Mouse (Mus musculus) heart, postnatal 25 days (tissue): ENCODE measurements at regions not wholly inside any gene's neighbourhood (a gene's known extent, or its start where the extent isn't known, plus 50 kb on each side); places are given as distances from the start of the nearest gene placed in this dataset.
"Not testable (repeated sequence)": the region's sequence is repeated elsewhere in the genome, so short reads cannot be mapped to it uniquely, and the experiment has no call there.

ENCODE experiments used
- DNase-seq: peaks from one replicate; pipeline ENCODE4 v3.0.0; 2022; ENCODE audit warnings: low spot score
- intact Hi-C: fragments of 180-260 bp; cut with DNase I; formaldehyde crosslinking; loops from one replicate; pipeline ENCODE4 v1.15.1; 2025

DNA sequence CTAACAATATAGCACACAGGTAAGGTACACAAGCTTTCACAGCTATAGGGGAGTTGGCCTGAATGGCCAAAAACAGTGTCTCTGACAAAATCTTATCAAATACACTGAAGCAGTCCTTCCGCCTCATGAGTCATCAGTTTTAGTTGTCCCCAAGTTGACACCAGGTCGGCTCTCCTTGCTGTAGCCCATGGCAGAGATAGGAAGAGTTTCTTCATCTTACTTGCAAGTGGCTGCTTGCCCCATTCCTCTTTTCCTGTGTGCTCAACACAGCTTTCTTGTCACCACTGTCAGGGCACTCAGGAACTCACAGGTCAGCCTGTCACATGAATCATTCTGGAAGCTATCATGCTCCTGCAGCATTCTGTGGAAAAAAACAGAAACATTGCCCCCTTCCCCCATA, 77.1 kb downstream of the Olfr721-ps1 start:
- intact Hi-C loops, DNase-seq: not testable (repeated sequence)

DNA sequence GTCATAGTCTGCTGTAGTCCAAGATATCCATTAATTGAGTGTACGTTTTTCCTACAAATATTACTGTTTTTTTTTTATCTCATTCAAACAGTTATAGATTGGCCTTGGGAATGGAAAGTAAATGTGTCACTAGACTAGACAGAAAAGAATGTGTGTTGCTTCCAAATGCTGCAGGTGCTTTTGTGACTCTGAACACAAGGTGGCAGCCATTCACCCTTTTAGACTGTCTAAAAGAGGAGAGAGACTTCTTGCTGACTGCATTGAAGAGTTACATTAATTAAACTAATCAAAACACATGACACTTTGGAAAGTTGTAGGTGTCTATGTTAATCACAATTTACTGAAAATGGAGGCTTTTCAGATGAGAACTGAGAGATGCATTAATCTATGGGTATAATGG, 80.7 kb downstream of the Olfr721-ps1 start:
- no peak for DNase-seq
- intact Hi-C loops = loop anchor here (2.0 to 5.0 kb wide), 2 partner anchors 381 to 420 kb away; no protein-coding TSS in a partner anchor

DNA sequence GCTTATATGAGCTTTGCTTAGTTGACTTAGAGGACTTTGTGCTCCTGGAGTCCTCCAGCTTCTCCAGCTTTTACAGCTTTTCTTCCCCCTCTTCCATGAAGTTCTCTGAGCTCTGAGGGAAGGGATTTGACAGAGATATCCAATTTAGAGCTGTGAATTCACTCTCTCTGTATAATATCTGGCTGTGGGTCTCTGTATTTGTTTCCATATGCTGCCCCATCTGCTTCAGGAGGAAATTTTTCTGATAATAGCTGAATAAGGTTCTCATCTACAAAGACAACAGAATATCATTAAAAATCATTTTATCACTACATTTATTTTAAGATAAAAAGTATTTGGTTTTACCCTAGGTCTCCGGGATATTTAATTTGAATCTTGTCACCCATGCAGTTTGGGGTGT, 85.3 kb downstream of the Olfr721-ps1 start:
- intact Hi-C loops = no loop called here

DNA sequence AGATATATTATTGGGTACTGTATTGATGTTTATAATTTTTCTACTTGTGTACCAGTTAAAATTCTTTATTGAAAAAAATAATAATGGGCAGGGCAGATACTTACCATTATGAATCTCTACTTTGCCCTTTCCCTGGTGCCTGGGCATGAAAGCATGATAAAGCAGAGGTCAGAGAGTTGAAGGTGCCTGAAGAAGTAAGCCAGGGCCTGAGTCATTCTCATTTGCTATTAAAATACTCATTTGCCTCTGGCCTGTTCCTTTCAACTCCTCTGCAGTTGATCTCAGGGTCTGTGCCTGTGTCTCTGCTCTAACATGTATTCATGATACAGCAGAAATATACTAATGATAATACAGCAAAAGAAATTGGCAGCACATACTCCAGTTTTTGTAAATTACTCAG, 89.4 kb downstream of the Olfr721-ps1 start:
- no peak for DNase-seq
- intact Hi-C loops = no loop called here

More for the DNA sequence above, 85.3 kb downstream of the Olfr721-ps1 start:
- DNase-seq = no peak

DNA sequence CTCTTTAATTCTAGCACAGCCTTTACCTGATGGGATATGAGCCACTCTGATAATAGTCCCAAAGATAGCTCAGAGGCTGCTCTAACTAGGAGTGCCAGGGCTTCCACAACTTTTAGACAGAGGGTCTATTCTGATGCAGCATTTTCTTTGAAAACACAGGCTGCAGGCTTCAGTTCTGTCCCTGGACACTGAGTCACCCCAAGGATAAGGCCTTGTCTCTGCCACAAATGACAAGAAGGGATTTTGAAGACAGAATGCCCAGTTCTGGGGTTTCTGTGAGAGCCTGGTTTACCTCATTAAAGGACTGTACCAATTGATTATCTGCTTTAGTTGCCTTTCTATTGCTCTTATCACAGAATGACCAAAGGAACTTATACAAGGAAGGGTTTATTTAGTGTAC, 90.9 kb downstream of the Olfr721-ps1 start:
- no peak for DNase-seq
- intact Hi-C loops = no loop called here

DNA sequence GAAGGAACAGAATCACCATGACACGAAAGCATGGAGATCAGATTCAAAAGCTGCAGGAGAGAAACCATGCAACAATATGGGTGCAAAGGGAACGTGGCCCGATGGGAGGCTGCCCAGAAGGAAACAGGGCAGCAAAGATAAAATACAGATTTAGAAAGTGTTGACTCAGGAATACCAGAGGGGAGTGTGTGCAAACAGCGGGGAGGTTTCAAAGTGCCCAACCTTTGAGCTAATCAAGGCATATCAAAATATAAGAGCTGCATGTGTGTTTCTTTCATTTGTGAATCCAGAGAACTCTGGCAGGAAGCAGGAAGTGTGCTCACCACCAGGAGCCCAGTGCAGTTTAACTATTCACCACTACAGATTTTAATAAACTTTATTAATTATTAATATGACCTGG, 110.8 kb downstream of the Olfr721-ps1 start:
- no peak for DNase-seq
- intact Hi-C loops = no loop called here

DNA sequence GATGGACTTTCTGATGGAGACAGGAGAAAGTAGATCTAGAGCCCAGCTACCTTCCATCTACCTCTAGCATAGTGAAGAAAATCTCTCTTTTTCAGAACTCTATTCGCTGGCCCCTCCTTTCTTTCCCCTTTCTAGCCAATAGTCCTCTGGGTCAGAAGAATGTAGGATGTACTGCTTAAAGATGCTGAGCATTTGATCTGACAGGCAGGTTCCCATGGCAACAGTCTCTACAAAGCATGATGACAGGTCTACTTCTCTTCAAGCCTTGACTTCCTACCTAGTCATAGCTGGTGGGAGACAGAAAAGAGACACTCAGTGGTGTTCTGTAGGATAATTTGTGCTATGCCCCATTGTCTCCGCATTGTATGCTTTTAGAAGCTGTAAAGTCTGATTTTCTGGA, 112.0 kb downstream of the Olfr721-ps1 start:
- DNase-seq = no peak
- intact Hi-C loops = no loop called here

DNA sequence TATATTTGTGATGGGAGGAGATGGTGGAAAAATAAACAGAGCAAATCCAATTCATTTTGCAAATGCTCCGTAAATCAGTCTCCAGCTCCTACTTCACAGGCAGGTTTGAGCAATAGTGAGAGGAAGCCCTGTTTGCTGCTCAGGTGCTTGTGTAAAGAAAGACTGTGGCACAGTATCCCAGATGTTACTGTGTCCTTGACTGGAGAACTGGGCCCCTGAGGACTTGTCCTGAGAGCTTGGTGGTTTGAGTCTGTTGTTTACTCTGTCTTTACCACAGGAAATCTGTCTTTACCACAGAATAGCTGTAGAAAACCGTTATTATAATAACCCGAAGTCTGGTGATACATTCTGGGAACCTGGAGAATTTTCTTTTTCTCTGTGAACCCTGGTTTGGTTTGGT, 112.4 kb downstream of the Olfr721-ps1 start:
- intact Hi-C loops = no loop called here
- no peak for DNase-seq

DNA sequence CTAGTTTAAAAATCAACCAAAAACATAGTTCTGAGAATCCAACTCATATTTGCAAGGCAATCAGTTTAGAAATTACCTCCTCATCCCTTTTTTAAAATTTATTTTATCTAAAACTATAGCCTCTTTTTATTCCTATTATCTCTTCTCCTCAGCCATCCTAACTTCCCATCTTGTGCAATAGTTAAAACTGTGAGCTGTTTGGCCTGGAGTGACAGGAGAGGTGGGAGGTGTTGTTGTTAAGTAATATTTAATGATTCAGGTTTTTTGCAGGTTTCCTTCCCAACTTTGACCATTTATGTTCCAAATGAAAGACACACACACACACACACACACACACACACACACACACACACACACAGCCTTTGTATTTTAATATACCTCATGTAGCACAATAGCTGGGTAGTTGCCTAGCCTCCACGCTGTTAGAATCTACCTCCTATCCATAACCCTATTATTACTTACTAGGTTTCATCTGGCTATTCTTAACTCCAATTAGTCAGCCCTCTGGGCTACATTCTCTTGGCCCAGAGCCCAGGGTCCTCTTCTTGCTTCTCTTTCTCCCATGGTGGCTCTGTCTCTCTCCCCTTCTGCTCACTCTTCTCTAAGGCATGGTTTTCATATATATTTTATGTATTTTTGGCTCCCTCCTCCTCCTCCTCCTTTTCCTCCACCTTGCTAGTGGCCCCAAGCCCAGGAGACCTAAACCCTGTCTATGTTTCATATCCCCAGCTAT, 113.5 kb downstream of the Olfr721-ps1 start:
- DNase-seq = no peak
- intact Hi-C loops = no loop called here

DNA sequence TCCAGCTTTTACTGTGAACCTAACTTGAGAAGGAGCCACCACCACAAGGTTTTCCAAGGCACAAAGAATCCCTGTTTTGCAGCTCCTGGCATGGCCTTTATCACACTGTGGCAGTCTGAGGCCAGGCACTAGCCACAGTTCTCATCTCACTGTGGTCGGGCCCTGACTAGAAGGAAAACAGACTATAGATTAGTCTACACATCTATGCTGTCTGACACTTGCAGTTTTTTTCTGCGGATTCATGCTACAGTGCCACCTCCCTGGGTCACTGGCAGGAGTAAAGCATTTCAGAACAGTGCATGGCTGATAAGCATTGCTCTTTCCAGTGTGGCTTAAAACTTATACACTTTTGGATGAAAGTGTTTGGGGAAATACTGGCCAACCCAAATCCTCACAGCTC, 114.3 kb downstream of the Olfr721-ps1 start:
- DNase-seq = no peak
- intact Hi-C loops = no loop called here

DNA sequence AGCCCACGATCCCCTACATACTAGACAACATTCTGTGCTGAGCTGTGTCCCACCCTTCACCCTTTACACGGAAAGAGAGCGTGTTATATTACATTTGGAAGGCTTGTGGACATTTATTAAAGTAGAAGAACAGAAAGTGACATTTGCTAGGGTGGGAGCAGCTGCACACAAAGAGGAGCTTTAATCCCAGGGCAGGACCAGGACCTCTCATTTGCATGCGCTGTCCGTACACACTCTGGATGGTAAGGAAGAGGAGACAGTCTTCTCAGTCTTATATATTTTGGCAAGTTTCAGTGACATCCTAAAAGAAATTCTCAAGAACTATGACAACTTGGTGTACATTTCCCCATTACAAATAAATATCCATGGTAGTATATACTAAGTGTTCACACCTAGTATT, 114.8 kb downstream of the Olfr721-ps1 start:
- DNase-seq = no peak
- intact Hi-C loops = no loop called here

DNA sequence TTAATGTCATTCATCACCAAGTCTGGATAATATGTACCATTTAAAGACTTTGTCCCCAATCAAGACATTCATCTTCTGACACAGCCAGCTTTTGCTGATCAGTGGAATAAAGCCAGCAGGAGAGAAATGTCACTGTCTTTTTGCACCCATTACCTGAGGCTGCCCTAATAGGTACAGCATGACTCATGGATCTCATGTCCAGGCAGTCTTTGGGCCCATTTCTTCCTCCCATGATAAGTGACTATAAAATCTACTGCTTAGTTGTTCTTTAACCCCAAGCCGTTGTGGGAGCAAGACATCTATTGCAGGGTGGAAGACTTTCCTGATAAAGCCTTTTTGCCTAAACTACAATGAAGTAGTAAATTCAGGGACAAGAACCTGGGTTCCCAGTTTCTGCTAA, 116.9 kb downstream of the Olfr721-ps1 start:
- no peak for DNase-seq
- intact Hi-C loops = no loop called here

DNA sequence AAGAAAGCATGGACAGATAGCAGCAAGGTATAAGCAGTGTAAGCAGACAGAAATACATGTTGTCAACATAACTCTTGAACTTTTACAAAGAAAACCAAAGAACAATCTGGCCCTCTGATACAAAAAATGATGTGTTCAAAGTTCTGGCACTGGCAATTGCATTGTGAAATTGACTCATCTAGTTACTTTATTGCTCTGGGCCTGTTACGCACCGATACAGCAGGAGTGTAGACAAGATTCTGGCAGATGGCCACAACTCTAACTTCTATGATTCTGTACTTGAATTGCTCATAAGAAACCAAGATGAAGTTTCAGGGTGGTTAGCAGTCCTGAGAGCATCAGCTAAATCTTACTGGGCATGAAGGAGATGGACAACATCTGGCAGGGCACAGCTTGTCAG, 117.7 kb downstream of the Olfr721-ps1 start:
- intact Hi-C loops = no loop called here

DNA sequence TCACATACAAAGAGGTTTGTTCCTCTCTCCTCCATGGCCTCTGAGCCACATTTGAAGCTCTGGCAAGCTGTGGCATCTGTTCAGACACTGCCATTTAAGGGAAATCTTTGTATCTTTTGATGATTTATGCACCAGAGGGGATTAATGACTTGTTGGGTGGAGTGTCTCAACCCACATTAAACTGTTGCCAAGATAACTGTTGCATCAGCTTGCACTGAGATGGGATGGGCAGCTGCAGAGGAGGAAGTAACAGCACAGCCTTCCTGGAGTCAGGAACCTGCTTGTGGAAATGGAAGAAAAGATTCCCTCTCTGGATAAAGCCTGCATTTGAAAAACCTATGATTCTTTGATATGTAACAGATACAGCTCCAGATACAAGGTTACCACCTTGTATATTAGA, 119.1 kb downstream of the Olfr721-ps1 start:
- intact Hi-C loops = no loop called here
- DNase-seq = no peak

More for the DNA sequence above, 117.7 kb downstream of the Olfr721-ps1 start:
- DNase-seq = no peak

DNA sequence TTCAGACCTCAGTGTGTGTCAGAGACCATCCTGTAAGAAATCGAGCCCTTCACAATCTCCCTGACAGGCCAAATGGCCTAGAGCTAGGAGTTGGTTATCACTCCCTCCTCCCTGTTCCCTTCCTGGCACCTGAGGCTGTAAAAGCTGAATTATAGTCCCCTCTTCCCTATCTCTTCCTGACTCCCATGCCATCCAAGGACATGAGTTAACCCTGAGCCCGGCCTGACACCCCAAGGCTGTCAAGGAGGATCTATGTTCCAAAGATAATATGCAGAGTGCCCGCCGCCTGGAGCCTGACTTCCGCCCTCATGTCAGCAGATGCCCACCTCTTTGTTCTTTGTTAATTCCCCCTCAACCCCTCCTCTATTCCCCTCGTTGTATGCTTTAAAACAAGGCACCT, 120.2 kb downstream of the Olfr721-ps1 start:
- intact Hi-C loops, DNase-seq: not testable (repeated sequence)

DNA sequence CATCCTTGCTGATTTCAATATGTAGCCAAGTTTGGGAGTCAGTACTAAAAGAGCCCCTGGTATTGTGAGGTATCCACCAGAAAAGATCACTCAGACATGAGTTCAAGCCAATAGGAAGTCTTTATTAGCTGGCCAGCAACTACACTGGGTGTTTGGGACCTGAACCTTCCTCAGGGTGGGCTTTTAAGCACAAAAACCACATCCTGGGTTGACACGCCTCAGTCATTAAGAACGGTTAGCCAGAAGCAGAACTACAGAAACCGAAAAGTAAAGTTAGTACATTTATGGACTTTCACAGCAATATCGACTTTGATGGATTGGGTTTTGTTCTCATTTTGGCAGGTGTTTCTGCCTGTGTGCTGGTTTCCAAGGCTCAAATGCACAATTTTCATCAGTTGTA, 124.1 kb downstream of the Olfr721-ps1 start:
- intact Hi-C loops = no loop called here

DNA sequence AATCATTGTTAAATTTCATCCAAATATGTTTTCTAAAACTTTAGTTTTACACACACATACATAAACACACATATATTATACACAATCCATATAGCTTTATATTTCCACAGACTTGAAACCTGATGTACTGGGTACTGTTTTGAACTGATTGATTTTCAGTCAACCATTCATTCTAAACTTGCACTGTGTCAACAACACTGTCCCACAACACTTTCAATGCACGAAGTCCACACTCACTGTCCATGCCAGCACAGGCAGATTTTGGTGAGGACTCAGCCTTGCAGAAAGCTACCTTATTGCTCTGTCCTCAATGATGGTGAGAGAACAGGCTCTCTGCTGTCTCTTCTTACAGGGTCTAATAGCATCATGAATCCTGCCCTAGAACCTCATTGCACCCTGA, 127.3 kb downstream of the Olfr721-ps1 start:
- DNase-seq = no peak
- intact Hi-C loops = no loop called here

More for the DNA sequence above, 124.1 kb downstream of the Olfr721-ps1 start:
- DNase-seq = no peak

DNA sequence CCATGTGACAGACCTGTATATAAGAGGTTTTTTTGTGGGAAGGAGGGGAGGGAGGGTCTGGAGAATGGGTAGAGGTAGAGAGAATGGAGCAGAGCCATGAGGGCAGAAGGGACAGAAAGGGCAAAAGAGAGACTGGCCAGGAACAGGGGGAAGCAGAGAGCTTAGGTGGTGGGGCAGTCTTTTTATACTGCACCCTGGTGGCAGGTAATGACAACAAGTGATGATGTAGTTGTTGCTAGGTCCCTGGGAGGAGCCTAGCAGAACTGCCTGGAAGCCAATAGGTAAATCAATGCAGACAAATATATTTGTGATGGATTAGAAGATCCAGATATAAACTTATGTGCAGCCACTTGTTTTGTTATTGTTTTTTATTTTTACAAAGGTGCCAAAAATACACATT, 140.1 kb downstream of the Olfr721-ps1 start:
- no peak for DNase-seq
- intact Hi-C loops = no loop called here

DNA sequence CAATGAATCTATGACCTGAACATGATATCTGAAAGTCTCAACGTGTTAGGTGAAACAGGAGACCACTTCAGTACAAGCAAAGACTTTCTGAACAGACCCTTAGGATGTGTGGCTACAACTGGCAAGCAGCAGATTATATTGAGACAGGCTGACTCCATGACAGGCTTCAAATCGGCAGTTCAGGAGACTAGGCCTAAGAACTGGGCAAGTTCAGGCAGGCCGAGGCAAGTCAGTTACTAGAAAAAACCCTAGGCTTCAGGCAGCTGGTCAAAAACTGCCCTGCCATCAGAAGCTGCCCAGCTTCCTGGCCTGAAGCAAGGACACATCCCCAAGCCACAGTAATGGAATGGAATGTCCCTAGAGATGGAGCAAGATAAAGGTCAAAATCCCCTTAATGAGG, 140.6 kb downstream of the Olfr721-ps1 start:
- intact Hi-C loops = no loop called here
- DNase-seq = no peak

DNA sequence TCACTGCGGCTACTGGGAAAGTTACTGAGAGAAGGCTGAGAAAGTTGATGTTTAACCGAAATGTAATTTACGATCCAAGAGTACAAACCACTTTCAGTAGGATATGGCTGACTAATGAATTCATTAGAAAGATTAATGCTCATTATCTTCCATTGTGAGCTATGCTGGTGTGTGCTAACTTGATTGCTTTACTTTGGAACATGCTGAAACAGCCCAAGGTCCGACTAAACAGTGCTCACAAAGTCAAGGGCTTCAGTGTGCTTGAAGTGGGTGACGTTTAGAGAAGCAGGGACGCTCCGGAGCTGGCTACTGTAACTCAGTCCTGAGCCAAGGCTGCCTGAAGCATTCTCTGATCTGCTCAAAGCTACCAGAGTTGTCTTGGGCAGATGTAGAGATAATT, 143.1 kb downstream of the Olfr721-ps1 start:
- intact Hi-C loops = no loop called here
- DNase-seq = no peak

DNA sequence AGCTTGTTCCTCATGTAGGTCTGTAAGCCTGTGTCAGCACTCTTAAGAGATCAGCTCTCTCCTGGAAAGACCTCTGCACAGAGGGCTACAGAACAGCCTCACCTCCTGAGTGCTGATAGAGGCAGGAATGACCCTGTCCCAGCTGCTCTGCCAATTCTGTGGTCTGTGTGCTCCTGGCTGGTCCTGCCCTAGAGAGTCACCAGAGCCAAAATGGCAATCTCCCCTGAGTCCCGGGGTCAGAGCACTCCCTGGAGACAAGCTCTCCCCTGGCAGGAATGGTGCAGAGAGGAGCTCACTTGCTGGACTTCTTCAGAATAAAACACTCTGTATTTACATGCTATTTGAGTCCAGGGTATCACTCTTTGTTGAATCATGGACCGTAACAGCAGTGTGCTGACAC, 149.9 kb upstream of the Slc4a7 start:
- intact Hi-C loops = no loop called here
- no peak for DNase-seq

DNA sequence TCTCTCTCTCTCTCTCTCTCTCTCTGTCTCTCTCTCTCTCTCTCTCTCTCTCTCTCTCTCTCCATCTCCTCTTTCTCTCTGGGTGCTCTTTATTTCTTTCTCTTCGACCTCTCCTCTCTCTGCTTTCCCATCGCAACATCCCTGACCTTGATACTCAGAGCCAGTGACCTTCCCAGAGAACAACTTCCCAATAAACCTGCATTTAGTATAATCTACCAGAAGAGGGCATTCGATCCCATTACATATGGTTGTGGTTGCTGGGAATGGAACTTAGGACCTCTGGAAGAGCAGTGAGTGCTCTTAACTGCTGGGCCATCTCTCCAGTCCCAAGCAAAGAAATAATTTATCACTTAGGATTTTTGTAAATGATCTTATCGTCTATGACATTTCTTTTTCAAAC, 127.2 kb upstream of the Slc4a7 start:
- no peak for DNase-seq

More for the DNA sequence above, 127.2 kb upstream of the Slc4a7 start:
- intact Hi-C loops = no loop called here
